Mouse (Mus musculus) common myeloid progenitor, adult 5-6 weeks (primary cell): ENCODE data around the gene Fam84a. TPM values are rescaled to one million over a fixed set of nuclear protein-coding genes. Genes with fewer than 3 reads are reported as not detected.

ENCODE experiments used
- ATAC-seq: replicated peaks from 2 replicates; pipeline ENCODE4 v1.8.0; 2016; ENCODE audit warnings: low read depth, mild to moderate bottlenecking, moderate TSS enrichment, inconsistent platforms; ENCODE audit not compliant: poor library complexity, severe bottlenecking
- total RNA-seq: library from RNA; stranded (forward); fragments of 200-1000, 187-1606 nt; gene quantifications from 2 replicates; pipeline ENCODE4 v1.2.3, GENCODE M21; 2017

The Fam84a gene
- total RNA-seq: not detected in 2 replicates

DNA sequence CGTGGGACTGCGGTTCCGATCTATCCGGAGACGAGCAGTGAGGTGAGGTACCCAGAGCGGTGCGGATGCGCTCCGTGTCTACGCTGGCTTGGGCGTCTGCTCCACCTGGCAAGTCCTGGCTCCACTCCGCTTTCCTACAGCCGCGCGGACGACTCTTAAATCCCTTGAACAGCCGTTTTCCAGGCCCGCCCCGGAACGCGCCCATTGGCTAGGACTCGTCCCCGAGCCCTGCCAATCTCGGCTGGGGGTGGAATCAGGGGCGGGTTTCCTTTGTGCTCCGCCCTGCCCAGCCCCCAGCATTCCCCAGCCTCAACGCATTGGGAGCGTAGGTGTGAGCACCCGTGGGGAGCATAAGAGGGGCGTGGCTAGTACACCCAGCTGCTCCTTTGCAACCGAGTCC is at the start of gene Fam84a:
Gene Fam84a (minus strand): TSS at position 134 of the 400 bp plus-strand sequence.
- no peak for ATAC-seq

DNA sequence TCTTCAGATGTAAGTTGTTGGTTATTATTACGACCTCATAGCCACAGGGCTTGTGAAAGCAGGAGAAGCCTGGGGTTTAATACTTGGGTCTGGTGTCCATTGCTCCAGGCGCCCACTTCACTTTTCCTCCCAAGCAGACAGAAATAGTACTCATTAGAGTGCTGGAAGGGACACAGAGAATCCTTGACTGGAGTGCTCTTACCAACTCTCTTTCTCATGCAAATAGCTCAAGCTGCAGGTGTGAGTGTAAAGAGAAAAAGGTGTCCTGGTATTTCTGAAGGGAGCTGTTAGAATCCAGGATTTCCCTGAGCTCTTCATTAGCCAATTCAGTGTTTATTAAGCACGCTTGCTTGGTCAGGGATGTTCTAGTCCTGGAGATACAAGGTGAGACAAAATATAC is 43.6 kb upstream of the Fam84a start:
- ATAC-seq: no peak

DNA sequence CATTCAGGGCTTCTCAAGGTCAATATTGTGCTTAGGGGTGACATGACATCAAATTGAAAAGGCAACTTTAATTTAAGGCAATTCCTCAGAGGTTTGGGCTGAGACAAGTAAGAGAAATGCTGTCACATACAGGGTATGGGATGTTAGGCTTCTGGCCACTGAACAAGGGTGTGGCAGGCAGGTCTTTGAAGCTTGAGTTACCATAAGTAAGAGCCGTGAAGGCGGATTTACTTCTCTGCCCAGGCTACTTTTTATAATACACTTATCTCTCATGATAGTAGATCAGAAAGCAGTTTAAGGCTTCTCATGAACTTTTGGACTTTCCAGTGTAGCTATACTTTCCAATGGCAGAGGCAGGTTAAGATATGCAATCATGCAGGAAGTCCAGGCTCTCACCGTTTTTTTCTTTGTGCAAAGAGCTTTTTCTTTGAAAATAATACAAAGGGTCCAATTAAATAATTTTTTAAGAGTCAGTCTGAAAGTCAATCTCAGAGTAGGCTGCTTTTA is 34.9 kb upstream of the Fam84a start:
- ATAC-seq: no peak

DNA sequence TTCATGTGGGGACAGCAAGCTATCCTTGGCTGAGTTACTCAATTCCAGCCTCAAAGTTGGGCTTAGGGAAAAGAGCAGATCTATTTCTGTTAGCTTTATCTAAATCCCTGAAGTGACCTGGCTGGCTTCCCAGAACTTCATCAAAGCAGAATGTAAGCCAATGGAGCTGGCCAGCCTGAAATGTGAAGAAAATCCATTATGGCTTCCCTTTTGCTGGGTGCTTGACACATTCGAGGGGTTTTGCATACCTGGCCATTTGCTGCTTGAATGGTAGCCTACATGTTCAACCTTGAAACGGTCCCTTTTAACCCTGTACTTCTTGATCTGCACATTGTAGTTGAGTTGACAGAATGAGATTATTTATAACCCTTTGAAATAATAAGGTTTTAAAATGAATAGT is 13.9 kb upstream of the Fam84a start:
- ATAC-seq: no peak

DNA sequence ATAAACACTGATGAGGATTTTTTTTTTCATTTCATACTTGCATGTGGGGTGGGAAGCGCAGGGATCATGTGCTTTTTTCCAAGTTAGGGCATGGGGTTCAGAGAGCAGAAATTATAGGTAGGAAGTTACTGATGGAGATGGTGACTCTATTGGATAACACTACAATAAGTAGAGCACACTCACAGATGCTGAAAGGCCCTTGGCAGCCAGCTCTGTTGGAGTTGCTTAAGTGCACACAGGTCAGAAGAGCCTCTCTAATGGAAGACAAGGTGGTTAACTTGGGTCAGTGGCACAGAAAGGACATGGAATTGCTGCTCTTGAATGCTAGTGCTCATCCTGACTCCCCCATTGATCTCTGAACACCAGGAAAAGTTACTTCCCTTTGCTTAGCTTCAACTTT is 13.1 kb upstream of the Fam84a start:
- ATAC-seq: no peak

DNA sequence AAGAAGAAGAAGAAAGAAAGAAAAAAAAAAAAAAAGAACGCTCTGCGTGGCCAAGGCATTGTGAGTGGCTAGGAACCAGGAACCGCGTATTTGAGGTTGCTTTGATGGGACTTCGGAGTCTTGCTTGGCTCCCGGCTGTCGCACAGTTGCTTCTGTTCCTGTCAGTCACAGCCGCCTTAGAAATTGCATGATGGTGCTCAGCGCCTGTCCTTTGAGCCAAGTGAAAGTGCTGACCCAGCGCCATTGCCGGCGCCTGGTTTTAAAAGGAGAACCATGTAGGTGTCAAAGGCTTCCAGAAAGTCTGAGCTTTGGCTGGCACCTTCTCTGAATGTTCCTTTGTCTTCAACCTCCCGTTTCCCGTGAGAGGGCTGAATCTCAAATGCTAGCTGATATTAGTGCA is 572 bp upstream of the Fam84a start:
- ATAC-seq: no peak

DNA sequence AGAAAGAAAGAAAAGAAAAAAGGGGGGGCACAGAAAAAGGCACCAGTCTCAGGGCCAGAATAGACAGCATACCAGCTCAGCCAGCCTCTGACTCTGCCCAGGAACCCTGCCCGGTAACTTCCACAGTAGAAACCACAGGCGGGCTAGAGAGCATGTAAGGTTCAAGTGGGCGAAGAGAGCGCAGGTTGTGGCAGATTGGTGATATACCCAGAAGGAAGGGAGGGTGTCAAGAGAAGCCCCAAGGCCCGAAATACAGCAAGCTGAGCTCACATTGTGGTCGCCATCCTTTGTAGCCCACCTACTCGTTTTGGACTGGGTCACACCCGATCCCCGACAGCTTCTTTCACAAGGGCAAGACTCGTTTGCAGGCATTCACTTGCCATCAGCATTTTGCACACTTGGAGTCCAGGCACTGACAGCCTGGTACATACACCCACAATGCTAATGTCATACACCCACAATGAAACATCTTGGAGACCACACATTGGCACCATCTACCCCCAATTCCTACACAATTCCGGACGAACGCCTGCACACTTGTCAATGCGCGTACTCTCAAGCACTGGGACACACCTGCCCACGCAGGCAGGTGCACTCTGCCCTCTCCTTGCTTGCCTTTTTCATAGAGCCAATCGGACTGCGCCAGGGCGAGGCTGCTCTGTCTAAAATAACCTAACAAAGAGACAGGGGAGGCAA is 770 bp downstream of the Fam84a start:
- ATAC-seq: no peak

DNA sequence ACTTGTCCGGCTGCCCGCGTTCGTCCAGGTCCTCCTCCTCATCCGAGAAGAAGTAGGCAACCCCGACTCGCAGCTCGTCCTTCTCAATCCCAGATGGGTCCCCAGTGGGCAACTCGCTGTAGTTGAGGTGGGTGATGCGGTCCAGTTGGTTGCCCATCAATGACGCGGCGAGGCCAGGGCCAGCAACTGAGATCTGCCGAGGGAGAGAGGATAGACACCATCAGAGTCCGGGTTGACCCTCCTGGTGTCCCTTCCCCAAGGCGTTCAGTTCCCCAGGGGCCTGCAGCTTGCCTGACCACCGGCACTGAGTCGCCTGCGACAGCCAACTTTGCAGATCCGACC is 1.3 kb downstream of the Fam84a start:
- no peak for ATAC-seq

DNA sequence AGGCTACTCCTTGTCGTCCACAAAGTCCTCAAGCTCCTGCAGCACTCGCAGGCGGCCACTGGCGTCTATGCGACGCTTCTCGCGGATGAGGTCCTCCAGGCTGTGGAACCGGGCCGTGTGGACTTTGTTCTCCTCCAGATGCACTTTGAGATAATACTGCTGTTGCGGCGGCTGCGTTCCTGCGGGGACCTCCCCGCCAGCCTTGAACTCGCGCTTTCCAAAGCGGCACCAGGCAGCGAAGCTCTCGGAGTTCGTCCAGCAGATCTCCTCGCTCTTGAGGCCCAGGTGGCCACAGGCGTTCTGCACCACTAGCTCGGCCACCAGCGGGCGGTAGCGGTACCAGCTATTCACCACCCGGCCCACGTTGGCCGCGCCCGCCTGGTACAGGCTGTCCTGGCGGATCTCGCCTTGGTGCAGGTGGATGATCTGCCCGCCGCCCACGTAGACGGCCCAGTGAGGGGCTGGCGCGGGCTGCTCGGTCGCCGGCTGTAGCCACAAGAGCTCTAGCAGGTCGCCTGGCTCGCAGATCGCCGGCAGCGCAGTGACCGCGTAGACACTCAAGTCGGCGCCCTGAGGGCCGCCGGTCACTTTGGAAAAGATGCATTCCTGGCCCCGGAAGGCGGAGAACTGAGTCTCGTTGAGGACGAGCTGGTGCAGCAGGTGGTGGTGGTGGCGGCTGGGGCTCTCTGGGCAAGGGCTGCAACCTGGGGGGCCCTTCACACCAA is 1.8 kb downstream of the Fam84a start:
- no peak for ATAC-seq

DNA sequence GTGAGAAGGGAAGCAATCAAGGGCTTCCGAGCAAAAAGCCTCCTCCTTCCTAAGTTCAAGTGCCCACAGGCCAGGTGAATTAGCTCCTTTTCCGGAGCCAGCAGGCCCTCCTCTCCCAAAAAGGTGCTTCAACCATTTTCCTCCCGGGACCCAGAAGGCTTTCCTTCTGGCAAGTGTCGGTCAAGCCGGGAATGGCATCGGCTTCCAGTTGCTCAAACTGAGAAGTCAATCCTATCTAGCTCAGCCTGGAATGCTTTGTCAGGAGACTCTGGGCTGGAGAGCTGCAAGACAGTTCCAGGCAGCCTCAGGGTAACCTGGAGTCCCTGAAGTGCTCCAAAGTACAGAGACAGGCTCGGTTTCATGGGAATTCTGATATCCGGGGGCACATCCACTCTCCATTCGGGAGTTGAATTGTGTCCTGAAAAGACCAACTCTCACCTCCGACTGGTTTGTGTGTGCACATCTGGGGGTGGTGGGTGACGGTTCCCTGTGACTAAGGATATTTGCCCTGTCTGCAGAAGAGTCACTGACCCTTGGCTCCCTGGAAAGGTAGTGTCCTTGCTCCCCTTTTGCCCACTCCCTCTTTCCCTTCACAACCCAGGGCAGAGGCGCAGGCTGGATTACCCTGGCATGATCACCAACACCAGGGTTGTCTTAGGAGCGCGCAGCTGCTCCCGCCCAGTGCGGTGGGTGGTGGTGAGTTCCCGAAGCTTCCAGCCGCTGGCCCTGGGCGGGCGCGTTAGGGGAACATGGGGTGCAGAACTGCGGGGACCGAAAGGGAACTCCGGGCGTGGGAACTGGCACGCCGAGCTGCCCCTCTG is 2.6 kb downstream of the Fam84a start:
- no peak for ATAC-seq

DNA sequence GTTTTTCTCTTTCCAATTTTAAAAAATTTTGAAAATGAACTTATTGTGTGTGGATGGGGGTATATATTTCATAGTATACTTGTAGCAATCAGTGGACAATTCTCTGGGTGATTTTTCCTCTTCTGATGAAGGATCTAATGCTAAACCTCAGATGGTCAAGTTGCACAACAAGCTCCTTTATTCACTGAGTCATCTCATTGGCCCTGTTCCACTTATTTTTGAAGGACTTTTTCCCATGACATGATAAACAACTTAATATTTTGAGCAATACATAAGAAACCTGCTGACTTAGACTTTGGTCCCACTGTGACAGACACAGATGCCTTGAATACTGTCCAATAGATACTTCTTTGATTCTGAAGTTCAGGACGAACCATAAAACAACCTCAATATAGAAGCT is 14.8 kb downstream of the Fam84a start:
- ATAC-seq: no peak

DNA sequence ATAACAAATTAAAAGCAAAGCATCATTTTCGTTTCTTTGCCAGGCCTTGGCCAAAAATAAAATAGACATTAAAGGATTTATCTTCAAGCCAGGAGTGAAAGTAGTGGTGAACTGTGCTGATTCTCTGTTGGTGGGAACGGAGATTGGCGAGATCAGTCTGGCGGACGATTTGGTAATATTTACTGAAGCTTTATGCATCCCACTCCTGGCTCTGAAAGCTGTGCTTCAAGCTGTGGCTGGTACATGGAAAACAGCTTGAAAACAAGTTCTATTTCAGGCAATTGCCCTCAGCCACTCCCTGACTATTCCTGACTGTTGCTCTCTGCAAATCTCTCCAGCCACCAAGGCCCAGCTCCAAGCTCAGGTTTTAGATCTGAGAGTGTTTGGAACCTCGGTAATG is 37.1 kb downstream of the Fam84a start:
- ATAC-seq: no peak

DNA sequence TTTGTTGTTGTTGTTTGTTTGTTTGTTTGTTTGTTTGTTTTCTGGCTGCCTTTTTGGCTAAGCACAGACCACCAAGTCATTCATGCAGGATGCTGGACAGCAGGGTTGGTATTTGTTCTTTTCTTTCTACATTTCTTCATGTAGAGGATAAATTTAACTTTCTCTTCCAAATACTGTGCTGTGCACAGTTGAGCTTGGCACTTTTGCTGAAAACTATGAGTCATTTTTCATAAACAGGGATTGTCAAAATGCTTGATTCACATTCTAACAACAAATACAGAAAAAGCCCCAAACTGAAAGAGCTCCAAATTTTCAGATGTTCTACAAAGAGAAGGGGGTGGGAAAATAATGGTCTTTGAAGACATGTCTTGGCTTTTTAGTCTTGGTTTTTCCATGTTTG is 54.9 kb downstream of the Fam84a start:
- no peak for ATAC-seq
